Comparison of ENCODE assay signal across 8 mouse cellular contexts in genomic region chr9:109073661-109074573, GRCm38 (mm10). TPM values are rescaled to one million over a fixed set of nuclear protein-coding genes. Genes with fewer than 3 reads are reported as not detected.
DNase-seq lines count a peak whose midpoint lies in the region; ATAC-seq lines count a peak whose summit lies in the region.

Atrip (minus strand) TSS chr9:109074124.

- H3K4me3 ChIP-seq in intestine, embryonic 16.5 days (ENCODE audit: low read length), result peak within 1 kb of the TSS; percentile 79

- peak; percentile 91 for DNase-seq in adrenal gland, adult 8-10 months
- peak; percentile 83 for DNase-seq in embryo, embryonic 11.5 days (ENCODE audit: low read depth, low spot score)
- DNase-seq in gastrocnemius, postnatal 4 days (ENCODE audit: low spot score in 2 of 2), result peak; percentile 80 to 93
- peak; percentile 95 to 98 for DNase-seq in left cerebral cortex, postnatal 25 days (ENCODE audit: low spot score in 2 of 2)
- peak; percentile 93 for DNase-seq in mesoderm, embryonic 11.5 days (ENCODE audit: low read depth, low spot score)
- DNase-seq in right cerebral cortex, postnatal 25 days, result peak; percentile 95
- peak; percentile 81 to 90 for DNase-seq in urinary bladder, postnatal 36 days (ENCODE audit: low spot score in 2 of 2)

- WGBS in intestine, embryonic 16.5 days, result under 1% methylated on average over 57 of the region's 57 CpGs

- H3K4me2 ChIP-seq in intestine, embryonic 16.5 days (ENCODE audit: low read depth, low read length), result peak within 1 kb of the TSS; percentile 93

- peak; percentile 99 for ATAC-seq in intestine, embryonic 16.5 days

- no peaks in the 10 kb centered on the region for H3K27me3 ChIP-seq in intestine, embryonic 16.5 days (replicated peaks; ENCODE audit: control insufficient read depth, insufficient read depth, low read length)

- H3K4me1 ChIP-seq in intestine, embryonic 16.5 days (ENCODE audit: control insufficient read depth, insufficient read depth, low read length), result peaks cover 13% of the 10 kb centered on the region

- peak within 1 kb of the TSS; percentile 94 for H3K9ac ChIP-seq in intestine, embryonic 16.5 days (ENCODE audit: low read depth, low read length)

- H3K27ac ChIP-seq in intestine, embryonic 16.5 days (ENCODE audit: low read length), result peak within 1 kb of the TSS; percentile 59

- peaks cover 7% of the 10 kb centered on the region; the same call in 1 of the 2 replicates for H3K36me3 ChIP-seq in intestine, embryonic 16.5 days (ENCODE audit: control insufficient read depth, insufficient read depth, low read length)

- intact Hi-C loops in left cerebral cortex, postnatal 25 days (cut with DNase I), result no loop called here

- H3K9me3 ChIP-seq in intestine, embryonic 16.5 days (ENCODE audit: control insufficient read depth, low read length), result no peaks in the 10 kb centered on the region

RNA-seq across cellular contexts. Expression of gene Atrip, which starts in this region (rescaled TPM):
- total RNA-seq in adrenal gland, adult 8-10 months (2022), result 10 to 100 TPM; 16.3 to 27.7 (median 22.2) TPM
- total RNA-seq in gastrocnemius, postnatal 4 days (2021), result 10 to 100 TPM; 10.4 to 13.5 TPM
- 18.4 and 21.5 TPM in 2 replicates for polyA plus RNA-seq in intestine, embryonic 16.5 days (2015; fragmentation: Nextera tagmentation; extraction: Ambion mirVana)
- total RNA-seq in left cerebral cortex, postnatal 25 days (2021), result 10 to 100 TPM; 25.8 to 28.5 TPM

Comparison
In these comparisons a context has a peak if more than half of its experiments do, and no peak if none do; other contexts are left out.
1. Peak in every context shown above with its lines: DNase-seq, ATAC-seq, H3K4me3 ChIP-seq and H3K27ac ChIP-seq.